Mouse (Mus musculus): ENCODE data around the gene Oser1.

DNA sequence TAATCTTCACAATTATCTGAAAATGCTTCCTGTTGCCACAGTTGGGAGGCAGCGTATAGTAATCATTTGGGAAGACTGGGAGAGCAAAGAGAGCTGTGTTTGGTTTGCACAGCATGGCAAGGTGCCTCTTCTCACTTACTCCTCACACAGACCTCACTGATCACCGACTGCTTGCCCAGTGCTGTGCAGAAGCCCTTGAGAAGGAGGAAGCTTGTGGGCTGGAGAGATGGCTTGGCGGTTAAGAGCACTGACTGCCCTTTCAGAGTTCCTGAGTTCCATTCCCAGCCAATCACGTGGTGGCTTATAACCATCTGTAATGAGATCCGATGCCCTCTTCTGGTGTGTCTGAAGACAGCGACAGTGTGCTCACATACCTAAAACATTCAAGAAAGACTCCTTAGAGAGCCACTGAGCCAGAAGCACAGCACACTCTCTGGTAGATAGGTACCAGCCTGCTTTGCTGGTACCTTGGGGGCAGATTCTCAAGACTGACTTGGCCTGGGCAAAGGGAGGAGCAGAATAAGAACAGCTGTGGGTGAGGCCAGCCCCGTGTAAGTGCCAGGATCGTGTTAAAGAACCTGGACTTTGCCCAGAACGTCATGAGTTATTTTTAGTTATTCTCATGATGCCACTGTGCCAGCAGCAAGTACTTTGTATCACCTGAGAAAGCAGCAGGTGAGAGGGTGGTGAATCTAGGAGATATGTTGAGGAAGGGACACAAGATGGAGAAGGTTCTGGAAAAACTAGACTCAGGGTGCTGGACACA is 1.4 kb downstream of the Oser1 start:
- TF ChIP-seq CTCF (IDR thresholded peaks at IDR 0.05; ENCODE audit: insufficient read depth, low read depth, low read length) (no peak), POLR2A (IDR thresholded peaks at IDR 0.05; ENCODE audit: insufficient read depth, low read depth, low read length) (no peak)

All from olfactory bulb, adult 2 months (tissue).